Mouse (Mus musculus): Measurements from ENCODE around the gene Nme1. TPM values are rescaled to one million over a fixed set of nuclear protein-coding genes. Genes with fewer than 3 reads are reported as not detected.

The Nme1 gene
- polyA plus RNA-seq, 1 experiment: 156 TPM

Other genes with a start within 250 kb of the Nme1 start
- 2.6 and 2.8 TPM in 2 replicates for gene Utp18, start 82.8 kb downstream of the Nme1 start, polyA plus RNA-seq (2012; rRNA removed)
- 3.0 and 4.0 TPM in 2 replicates for gene Mbtd1, start 82.7 kb downstream of the Nme1 start, polyA plus RNA-seq (2012; rRNA removed)
- gene Nme2, start 12.3 kb downstream of the Nme1 start, polyA plus RNA-seq (2012; rRNA removed): 181 and 193 TPM in 2 replicates
- 46.1 and 54.1 TPM in 2 replicates for gene Gm20390, start 228 bp downstream of the Nme1 start, polyA plus RNA-seq (2012; rRNA removed)
- 5.2 and 11.0 TPM in 2 replicates for gene Spag9, start 27.6 kb upstream of the Nme1 start, polyA plus RNA-seq (2012; rRNA removed)
- 34.1 and 79.2 TPM in 2 replicates for gene Tob1, start 242.9 kb upstream of the Nme1 start, polyA plus RNA-seq (2012; rRNA removed)

All from large intestine, adult 2 months (tissue).